Mouse (Mus musculus) lung, postnatal 0 days (tissue): ENCODE results near the gene Rara. TPM values are rescaled to one million over a fixed set of nuclear protein-coding genes. Genes with fewer than 3 reads are reported as not detected.

Source experiments
- ATAC-seq: fragments of 200-750 bp; cut with Nextera tagmentation; 2 replicates; pipeline ENCODE4 v1.8.0; 2017; ENCODE audit warnings: moderate library complexity
- DNase-seq: peaks from one replicate; pipeline ENCODE4 v3.0.0-alpha.2; 2016; ENCODE audit warnings: low spot score
- H3K27ac ChIP-seq: fragments of 300-500 bp; sonication (generic); 2 replicates; pipeline ENCODE4 v1.5.1; 2014; ENCODE audit warnings: antibody characterized with exemption, mild to moderate bottlenecking, low read length, mixed read lengths
- H3K27me3 ChIP-seq: fragments of 300-500 bp; sonication (generic); replicated peaks from 2 replicates; pipeline ENCODE4 v1.6.1; 2014; ENCODE audit warnings: low read length, mixed read lengths; ENCODE audit not compliant: insufficient read depth
- H3K36me3 ChIP-seq: fragments of 300-500 bp; sonication (generic); 2 replicates; pipeline ENCODE4 v1.6.1; 2014; ENCODE audit warnings: low read length, mixed read lengths; ENCODE audit not compliant: insufficient read depth
- H3K4me1 ChIP-seq: fragments of 300-500 bp; sonication (generic); 2 replicates; pipeline ENCODE4 v1.6.1; 2014; ENCODE audit warnings: antibody characterized with exemption, low read depth, low read length, mixed read lengths; ENCODE audit not compliant: insufficient read depth
- H3K4me2 ChIP-seq: fragments of 300-500 bp; sonication (generic); replicated peaks from 2 replicates; pipeline ENCODE4 v1.6.1; 2014; ENCODE audit warnings: low read depth, mild to moderate bottlenecking, low read length, moderate library complexity, mixed read lengths
- H3K4me3 ChIP-seq: fragments of 300-500 bp; sonication (generic); 2 replicates; pipeline ENCODE4 v1.5.1; 2014; ENCODE audit warnings: low read depth, low read length
- H3K9ac ChIP-seq: fragments of 300-500 bp; sonication (generic); replicated peaks from 2 replicates; pipeline ENCODE4 v1.6.1; 2014; ENCODE audit warnings: low read depth, mild to moderate bottlenecking
- H3K9me3 ChIP-seq: fragments of 300-500 bp; sonication (generic); 2 replicates; pipeline ENCODE4 v1.6.1; 2016; ENCODE audit warnings: low read length, mixed read lengths
- CTCF ChIP-seq: IDR thresholded peaks from 2 replicates; pipeline ENCODE4 v1.5.1; 2016; ENCODE audit warnings: antibody characterized with exemption, mild to moderate bottlenecking
- EP300 ChIP-seq: IDR thresholded peaks from 2 replicates; pipeline ENCODE4 v1.6.1; 2016; ENCODE audit warnings: antibody characterized with exemption, mild to moderate bottlenecking, control low read depth
- WGBS: fragments of 180-500 bp; shearing (Covaris S2); extraction: QIAGEN DNeasy Blood & Tissue Kit; methylation state at CpG from one replicate; pipeline ENCODE4 v1.1.7; 2014; 5-methylcytosine and 5-hydroxymethylcytosine counted together
- polyA plus RNA-seq: library from polyadenylated mRNA; unstranded; fragments of >200 nt; fragmentation: Nextera tagmentation; extraction: Ambion mirVana; gene quantifications from 2 replicates; pipeline ENCODE4 v1.2.1, GENCODE M21; 2015

Gene Rara
- polyA plus RNA-seq, 1 experiment from 2014 or later: 26.2 TPM

- no peak for TF ChIP-seq CTCF
- TF ChIP-seq EP300: no peak
- ATAC-seq (no peak), DNase-seq (no peak)
- Histone ChIP-seq H3K27me3 (no peaks in the 10 kb centered on the region), H3K27ac (peak overlapping the region; percentile 84), H3K9ac (no peak overlapping the region), H3K4me2 (0 out of 2 replicates have a peak overlapping the region, but pooled peaks have one; percentile 34), H3K4me3 (no peak overlapping the region), H3K9me3 (no peaks in the 10 kb centered on the region), H3K4me1 (peaks cover 37% of the 10 kb centered on the region), H3K36me3 (no peaks in the 10 kb centered on the region)
- 41% methylated on average over 6 of the region's 7 CpGs for WGBS
These were observed 28.2 kb downstream of the Rara start for GRCm38 (mm10) chr11:98955707-98956235.

GRCm38 (mm10) chr11:98956340-98956739, 28.7 kb downstream of the Rara start:
- no peaks in the 10 kb centered on the region for H3K36me3 ChIP-seq
- peaks cover 33% of the 10 kb centered on the region for H3K4me1 ChIP-seq
- TF ChIP-seq EP300: no peak
- no peak for TF ChIP-seq CTCF
- DNase-seq (no peak), ATAC-seq (no peak)
- 76% methylated on average over 10 of the region's 10 CpGs for WGBS
- no peak overlapping the region for H3K4me3 ChIP-seq
- H3K27ac ChIP-seq: no peak overlapping the region
- no peaks in the 10 kb centered on the region for H3K9me3 ChIP-seq
- no peaks in the 10 kb centered on the region for H3K27me3 ChIP-seq
- H3K4me2 ChIP-seq: no peak overlapping the region
- no peak overlapping the region for H3K9ac ChIP-seq

GRCm38 (mm10) chr11:98959437-98960312, 32.1 kb downstream of the Rara start:
- Histone ChIP-seq H3K4me1 (peaks cover 27% of the 10 kb centered on the region), H3K9me3 (no peaks in the 10 kb centered on the region), H3K9ac (peak overlapping the region; percentile 69), H3K27ac (peak overlapping the region; percentile 86), H3K27me3 (no peaks in the 10 kb centered on the region), H3K4me3 (peak overlapping the region; percentile 63), H3K4me2 (peak overlapping the region; percentile 98), H3K36me3 (no peaks in the 10 kb centered on the region)
- DNase-seq: peak; percentile 96
- TF ChIP-seq EP300 (peak; percentile 44; the same call in 1 of the 2 replicates), CTCF (no peak)
- WGBS: 1% methylated on average over 42 of the region's 43 CpGs
- peak; percentile 62 for ATAC-seq

GRCm38 (mm10) chr11:98960313-98960906, 32.8 kb downstream of the Rara start:
- Histone ChIP-seq H3K9me3 (no peaks in the 10 kb centered on the region), H3K4me2 (peak overlapping the region; percentile 98), H3K27me3 (no peaks in the 10 kb centered on the region), H3K27ac (peak overlapping the region; percentile 86), H3K4me3 (peak overlapping the region; percentile 63), H3K4me1 (peaks cover 27% of the 10 kb centered on the region), H3K9ac (peak overlapping the region; percentile 69), H3K36me3 (no peaks in the 10 kb centered on the region)
- DNase-seq: peak; percentile 79
- TF ChIP-seq CTCF (no peak), EP300 (no peak)
- 2% methylated on average over 38 of the region's 53 CpGs for WGBS
- peak; percentile 40 for ATAC-seq

GRCm38 (mm10) chr11:98961051-98961592, 33.5 kb downstream of the Rara start:
- H3K36me3 ChIP-seq: peaks cover 1% of the 10 kb centered on the region; the same call in 1 of the 2 replicates
- 3% methylated on average over 16 of the region's 18 CpGs for WGBS
- peak overlapping the region; percentile 63 for H3K4me3 ChIP-seq
- DNase-seq (peak; percentile 56), ATAC-seq (no peak)
- H3K9ac ChIP-seq: peak overlapping the region; percentile 69
- peaks cover 33% of the 10 kb centered on the region for H3K4me1 ChIP-seq
- peak overlapping the region; percentile 86 for H3K27ac ChIP-seq
- H3K9me3 ChIP-seq: no peaks in the 10 kb centered on the region
- no peak for TF ChIP-seq CTCF
- TF ChIP-seq EP300: no peak
- peak overlapping the region; percentile 98 for H3K4me2 ChIP-seq
- H3K27me3 ChIP-seq: no peaks in the 10 kb centered on the region

- H3K4me1 ChIP-seq: peaks cover 38% of the 10 kb centered on the region
- no peaks in the 10 kb centered on the region for H3K27me3 ChIP-seq
- ATAC-seq (no peak), DNase-seq (peak; percentile 28)
- H3K9me3 ChIP-seq: no peaks in the 10 kb centered on the region
- peaks cover 3% of the 10 kb centered on the region; the same call in 1 of the 2 replicates for H3K36me3 ChIP-seq
- H3K4me3 ChIP-seq: peak overlapping the region; percentile 63
- H3K27ac ChIP-seq: peak overlapping the region; percentile 86
- peak overlapping the region; percentile 98 for H3K4me2 ChIP-seq
- WGBS: 6% methylated on average over 8 of the region's 8 CpGs
- H3K9ac ChIP-seq: peak overlapping the region; percentile 69
- TF ChIP-seq CTCF (no peak), EP300 (no peak)
These were observed 34.1 kb downstream of the Rara start for GRCm38 (mm10) chr11:98961766-98962165.
